Mouse (Mus musculus): ENCODE data around the gene Pde10a.

DNA sequence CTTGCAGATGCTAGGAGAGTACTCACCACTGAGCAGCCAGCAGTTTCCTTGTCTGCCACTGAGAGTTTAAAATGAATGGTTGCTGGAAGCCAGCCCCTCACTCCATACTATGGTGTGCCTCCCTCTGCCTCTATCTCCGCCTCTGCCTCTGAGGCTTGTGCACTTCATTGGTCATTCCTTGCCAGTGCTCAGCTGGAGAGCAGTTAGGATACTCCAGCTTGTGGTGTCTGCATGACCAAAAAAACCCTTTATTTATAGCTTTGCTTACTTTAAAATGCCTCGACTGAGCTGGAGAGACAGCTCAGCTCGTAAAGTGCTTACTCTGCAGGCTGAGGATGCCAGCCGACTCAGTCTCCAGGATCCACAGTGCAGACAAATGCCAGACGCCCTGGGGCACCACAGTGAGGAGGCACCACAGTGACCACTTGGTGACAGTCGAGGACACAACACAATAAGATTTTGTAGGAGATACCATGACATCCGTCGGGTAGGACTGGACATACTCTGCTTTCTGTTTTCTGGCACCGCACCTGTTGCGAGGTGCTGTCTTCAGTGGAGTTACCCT is 400.7 kb downstream of the Pde10a start:
- TF ChIP-seq POLR2A (IDR thresholded peaks at IDR 0.05; ENCODE audit: extremely low read depth, insufficient read depth, low read length) (no peak), CTCF (IDR thresholded peaks at IDR 0.05; ENCODE audit: low read depth, low read length) (no peak)
